Mouse (Mus musculus): ENCODE results near the gene Lmtk3. TPM values are rescaled to one million over a fixed set of nuclear protein-coding genes. Genes with fewer than 3 reads are reported as not detected.

Gene Lmtk3
- polyA plus RNA-seq, 1 experiment, result 1.9 TPM

DNA sequence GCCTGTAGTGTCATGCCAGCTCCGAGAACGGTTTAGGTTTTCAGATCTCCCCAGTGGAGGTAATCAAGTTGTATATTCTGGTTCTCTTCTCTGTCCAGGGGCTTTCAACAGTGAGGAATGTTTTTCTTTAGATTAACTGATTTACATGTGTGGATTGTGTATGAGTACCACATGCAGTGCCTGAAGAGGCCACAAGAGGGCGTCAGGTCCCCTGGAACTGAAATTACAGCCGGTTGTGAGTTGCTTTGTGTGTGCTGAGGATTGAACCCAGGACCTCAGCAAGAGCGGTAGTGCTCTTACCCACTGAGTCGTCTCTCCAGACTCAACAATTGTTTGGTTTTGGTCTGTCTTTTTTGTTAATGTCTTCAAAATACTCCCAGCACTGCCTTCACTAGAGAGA is 37.0 kb upstream of the Lmtk3 start:
- H3K4me3 ChIP-seq (ENCODE audit: low read depth, low read length), result no peak overlapping the region
- no peak overlapping the region for H3K27ac ChIP-seq (ENCODE audit: insufficient read depth, low read depth, low read length)
- 81% methylated on average over 6 of the region's 6 CpGs for WGBS
- TF ChIP-seq CTCF (IDR thresholded peaks at IDR 0.05; ENCODE audit: extremely low read depth, insufficient read length, insufficient replicate concordance, low read depth, low read length) (peak; percentile 72; the same call in 1 of the 2 replicates), POLR2A (IDR thresholded peaks at IDR 0.05; ENCODE audit: low read depth, low read length) (no peak)
- H3K36me3 ChIP-seq (ENCODE audit: control insufficient read depth, insufficient read depth, low read length), result peaks cover 16% of the 10 kb centered on the region; the same call in 1 of the 2 replicates
- no peaks in the 10 kb centered on the region for H3K27me3 ChIP-seq (ENCODE audit: control insufficient read depth, insufficient read depth, low read length)
- peaks cover 30% of the 10 kb centered on the region for H3K4me1 ChIP-seq (ENCODE audit: control insufficient read depth, insufficient read depth, insufficient read length, low read length)

DNA sequence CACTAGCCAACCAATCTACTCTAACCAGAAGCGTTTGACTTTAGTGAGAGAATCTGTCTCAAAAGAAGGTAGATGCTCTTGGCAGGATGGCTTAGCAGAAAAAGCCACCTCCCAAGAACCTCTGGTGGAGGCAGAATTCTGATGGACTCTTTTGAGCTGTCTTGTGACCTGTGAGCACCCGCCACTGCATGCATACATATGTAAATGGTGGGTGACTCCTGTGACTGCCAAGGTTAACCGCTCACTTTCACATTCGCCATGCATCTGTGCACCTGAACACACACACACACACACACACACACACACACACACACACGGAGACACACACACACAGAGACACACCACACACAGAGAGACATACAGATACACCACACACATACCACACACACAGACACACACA is 36.1 kb upstream of the Lmtk3 start:
- H3K27ac ChIP-seq (ENCODE audit: insufficient read depth, low read depth, low read length), result no peak overlapping the region
- peaks cover 18% of the 10 kb centered on the region for H3K36me3 ChIP-seq (ENCODE audit: control insufficient read depth, insufficient read depth, low read length)
- 87% methylated on average over 5 of the region's 5 CpGs for WGBS
- H3K4me3 ChIP-seq (ENCODE audit: low read depth, low read length), result no peak overlapping the region
- H3K27me3 ChIP-seq (ENCODE audit: control insufficient read depth, insufficient read depth, low read length), result no peaks in the 10 kb centered on the region
- H3K4me1 ChIP-seq (ENCODE audit: control insufficient read depth, insufficient read depth, insufficient read length, low read length), result peaks cover 25% of the 10 kb centered on the region
- TF ChIP-seq CTCF (IDR thresholded peaks at IDR 0.05; ENCODE audit: extremely low read depth, insufficient read length, insufficient replicate concordance, low read depth, low read length), result no peak
- no peak for TF ChIP-seq POLR2A (IDR thresholded peaks at IDR 0.05; ENCODE audit: low read depth, low read length)

DNA sequence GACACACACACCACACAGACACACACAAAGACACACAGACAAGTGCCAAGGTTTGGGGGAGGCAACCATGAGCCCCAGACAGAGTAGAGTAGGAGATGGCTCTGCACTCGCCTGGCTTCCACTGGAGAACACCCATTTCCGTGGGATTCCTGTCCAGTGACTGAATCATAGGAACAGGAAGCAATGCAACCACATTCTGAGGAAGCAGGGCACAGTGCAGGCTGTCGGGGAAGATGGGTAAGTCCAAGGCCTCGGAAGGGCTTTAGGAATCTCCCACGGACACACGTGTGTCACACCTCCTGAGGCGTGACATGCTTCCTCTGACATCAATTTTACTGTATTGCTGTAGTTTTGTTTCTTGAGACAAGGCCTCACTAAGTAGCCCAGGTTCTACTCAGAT is 35.4 kb upstream of the Lmtk3 start:
- Histone ChIP-seq H3K4me1 (ENCODE audit: control insufficient read depth, insufficient read depth, insufficient read length, low read length) (peaks cover 26% of the 10 kb centered on the region), H3K36me3 (ENCODE audit: control insufficient read depth, insufficient read depth, low read length) (peaks cover 22% of the 10 kb centered on the region), H3K4me3 (ENCODE audit: low read depth, low read length) (no peak overlapping the region), H3K27ac (ENCODE audit: insufficient read depth, low read depth, low read length) (no peak overlapping the region), H3K27me3 (ENCODE audit: control insufficient read depth, insufficient read depth, low read length) (no peaks in the 10 kb centered on the region)
- 81% methylated on average over 7 of the region's 7 CpGs for WGBS
- TF ChIP-seq POLR2A (IDR thresholded peaks at IDR 0.05; ENCODE audit: low read depth, low read length) (no peak), CTCF (IDR thresholded peaks at IDR 0.05; ENCODE audit: extremely low read depth, insufficient read length, insufficient replicate concordance, low read depth, low read length) (no peak)

DNA sequence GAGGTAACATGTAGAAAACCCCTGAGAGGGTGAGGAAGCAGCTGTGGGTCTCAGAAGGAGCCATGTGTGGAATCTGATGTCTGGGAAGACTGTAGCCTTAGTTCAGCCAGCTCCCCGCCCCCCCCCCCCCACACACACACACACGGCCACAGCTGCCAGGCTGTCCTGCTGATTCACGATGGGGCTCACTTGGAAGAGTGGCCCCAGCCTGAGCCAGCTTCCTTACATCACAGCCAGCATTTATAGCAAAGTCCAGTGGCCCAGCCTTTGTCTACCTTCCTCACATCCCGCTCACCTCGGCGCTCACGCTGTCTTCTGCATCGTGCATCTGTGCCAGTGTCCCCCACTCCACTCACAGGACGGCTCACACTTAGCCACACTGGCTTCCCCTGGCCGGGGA is 34.1 kb upstream of the Lmtk3 start:
- peaks cover 28% of the 10 kb centered on the region for H3K4me1 ChIP-seq (ENCODE audit: control insufficient read depth, insufficient read depth, insufficient read length, low read length)
- H3K4me3 ChIP-seq (ENCODE audit: low read depth, low read length), result 0 out of 2 replicates have a peak overlapping the region, but pooled peaks have one; percentile 0
- H3K36me3 ChIP-seq (ENCODE audit: control insufficient read depth, insufficient read depth, low read length), result peaks cover 22% of the 10 kb centered on the region
- peak overlapping the region; percentile 72 for H3K27ac ChIP-seq (ENCODE audit: insufficient read depth, low read depth, low read length)
- WGBS, result 19% methylated on average over 10 of the region's 10 CpGs
- no peak for TF ChIP-seq POLR2A (IDR thresholded peaks at IDR 0.05; ENCODE audit: low read depth, low read length)
- no peak for TF ChIP-seq CTCF (IDR thresholded peaks at IDR 0.05; ENCODE audit: extremely low read depth, insufficient read length, insufficient replicate concordance, low read depth, low read length)
- no peaks in the 10 kb centered on the region for H3K27me3 ChIP-seq (ENCODE audit: control insufficient read depth, insufficient read depth, low read length)

DNA sequence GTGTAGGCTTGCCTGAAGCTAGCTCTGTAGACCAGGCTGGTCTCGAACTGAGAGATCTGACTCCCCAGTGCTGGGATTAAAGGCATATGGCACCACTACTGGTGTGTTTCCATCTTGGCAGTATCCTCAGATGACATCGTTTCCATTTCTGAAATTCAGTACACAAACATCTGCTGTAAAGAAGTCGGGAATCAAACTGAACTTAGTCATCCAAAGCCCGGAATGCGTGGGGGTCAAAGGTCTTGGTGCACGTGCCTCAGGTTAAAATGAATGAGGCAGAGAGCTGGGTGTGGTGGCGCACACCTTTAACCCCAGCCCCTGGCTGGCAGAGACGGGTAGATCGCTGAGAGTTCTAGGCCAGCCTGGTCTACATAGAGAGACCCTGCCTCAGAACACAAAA is 33.4 kb upstream of the Lmtk3 start:
- peaks cover 28% of the 10 kb centered on the region for H3K4me1 ChIP-seq (ENCODE audit: control insufficient read depth, insufficient read depth, insufficient read length, low read length)
- 27% methylated on average over 9 of the region's 9 CpGs for WGBS
- no peaks in the 10 kb centered on the region for H3K27me3 ChIP-seq (ENCODE audit: control insufficient read depth, insufficient read depth, low read length)
- no peak for TF ChIP-seq CTCF (IDR thresholded peaks at IDR 0.05; ENCODE audit: extremely low read depth, insufficient read length, insufficient replicate concordance, low read depth, low read length)
- no peak for TF ChIP-seq POLR2A (IDR thresholded peaks at IDR 0.05; ENCODE audit: low read depth, low read length)
- peak overlapping the region; percentile 72 for H3K27ac ChIP-seq (ENCODE audit: insufficient read depth, low read depth, low read length)
- H3K4me3 ChIP-seq (ENCODE audit: low read depth, low read length), result no peak overlapping the region
- H3K36me3 ChIP-seq (ENCODE audit: control insufficient read depth, insufficient read depth, low read length), result peaks cover 24% of the 10 kb centered on the region

DNA sequence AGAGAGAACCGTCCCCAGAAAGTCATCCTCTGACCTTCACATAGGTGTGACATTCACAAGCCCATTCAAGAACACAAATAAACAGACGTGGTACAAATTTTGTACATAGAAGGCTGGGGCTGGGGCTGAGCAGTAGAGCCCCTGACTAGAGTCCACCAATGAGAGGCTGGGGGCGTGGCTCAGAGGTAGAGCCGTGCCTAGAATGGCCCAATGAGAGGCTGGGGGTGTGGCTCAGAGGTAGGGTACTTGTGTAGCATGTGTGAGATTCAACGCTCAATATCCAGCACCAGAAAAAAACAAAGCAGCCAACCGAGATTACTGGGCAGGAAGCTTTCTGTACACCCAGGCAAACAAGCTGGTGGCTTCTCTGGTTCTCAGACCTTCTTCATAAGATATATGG is 27.8 kb upstream of the Lmtk3 start:
- 65% methylated on average over 6 of the region's 6 CpGs for WGBS
- H3K4me1 ChIP-seq (ENCODE audit: control insufficient read depth, insufficient read depth, insufficient read length, low read length), result peaks cover 23% of the 10 kb centered on the region; the same call in 1 of the 2 replicates
- no peak overlapping the region for H3K27ac ChIP-seq (ENCODE audit: insufficient read depth, low read depth, low read length)
- H3K4me3 ChIP-seq (ENCODE audit: low read depth, low read length), result no peak overlapping the region
- H3K27me3 ChIP-seq (ENCODE audit: control insufficient read depth, insufficient read depth, low read length), result no peaks in the 10 kb centered on the region
- TF ChIP-seq POLR2A (IDR thresholded peaks at IDR 0.05; ENCODE audit: low read depth, low read length) (no peak), CTCF (IDR thresholded peaks at IDR 0.05; ENCODE audit: extremely low read depth, insufficient read length, insufficient replicate concordance, low read depth, low read length) (no peak)
- peaks cover 9% of the 10 kb centered on the region for H3K36me3 ChIP-seq (ENCODE audit: control insufficient read depth, insufficient read depth, low read length)

DNA sequence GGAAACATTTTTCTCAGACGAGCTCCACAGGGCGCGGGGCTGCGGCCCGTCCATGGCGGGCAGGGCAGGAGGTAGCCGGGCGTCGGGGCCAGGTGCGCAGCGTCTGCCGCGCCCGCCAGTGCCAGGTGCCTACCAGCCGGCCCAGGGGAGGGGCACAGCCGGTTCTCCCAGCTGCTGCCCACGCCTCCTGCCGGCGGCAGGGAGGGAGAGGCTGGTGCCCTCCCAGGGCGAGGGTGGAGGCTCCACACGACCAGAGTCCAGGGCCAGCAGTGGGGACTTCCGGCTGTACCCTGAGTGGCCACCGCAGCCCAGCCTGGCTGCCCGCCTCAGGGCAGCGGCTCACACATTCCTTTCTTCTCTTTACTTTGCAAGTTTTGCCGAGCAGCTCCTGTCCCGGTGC is 24.1 kb upstream of the Lmtk3 start:
- H3K4me1 ChIP-seq (ENCODE audit: control insufficient read depth, insufficient read depth, insufficient read length, low read length), result peaks cover 14% of the 10 kb centered on the region; the same call in 1 of the 2 replicates
- H3K4me3 ChIP-seq (ENCODE audit: low read depth, low read length), result peak overlapping the region; percentile 81
- H3K27ac ChIP-seq (ENCODE audit: insufficient read depth, low read depth, low read length), result peak overlapping the region; percentile 89
- TF ChIP-seq CTCF (IDR thresholded peaks at IDR 0.05; ENCODE audit: extremely low read depth, insufficient read length, insufficient replicate concordance, low read depth, low read length) (peak; percentile 33; the same call in 1 of the 2 replicates), POLR2A (IDR thresholded peaks at IDR 0.05; ENCODE audit: low read depth, low read length) (peak; percentile 55; the same call in 1 of the 2 replicates)
- 6% methylated on average over 27 of the region's 27 CpGs for WGBS
- H3K27me3 ChIP-seq (ENCODE audit: control insufficient read depth, insufficient read depth, low read length), result no peaks in the 10 kb centered on the region
- H3K36me3 ChIP-seq (ENCODE audit: control insufficient read depth, insufficient read depth, low read length), result peaks cover 4% of the 10 kb centered on the region
